Mouse (Mus musculus): ENCODE data around the gene Tbx1. TPM values are rescaled to one million over a fixed set of nuclear protein-coding genes. Genes with fewer than 3 reads are reported as not detected.

The Tbx1 gene
- polyA plus RNA-seq, 1 experiment = 16.9 TPM

DNA sequence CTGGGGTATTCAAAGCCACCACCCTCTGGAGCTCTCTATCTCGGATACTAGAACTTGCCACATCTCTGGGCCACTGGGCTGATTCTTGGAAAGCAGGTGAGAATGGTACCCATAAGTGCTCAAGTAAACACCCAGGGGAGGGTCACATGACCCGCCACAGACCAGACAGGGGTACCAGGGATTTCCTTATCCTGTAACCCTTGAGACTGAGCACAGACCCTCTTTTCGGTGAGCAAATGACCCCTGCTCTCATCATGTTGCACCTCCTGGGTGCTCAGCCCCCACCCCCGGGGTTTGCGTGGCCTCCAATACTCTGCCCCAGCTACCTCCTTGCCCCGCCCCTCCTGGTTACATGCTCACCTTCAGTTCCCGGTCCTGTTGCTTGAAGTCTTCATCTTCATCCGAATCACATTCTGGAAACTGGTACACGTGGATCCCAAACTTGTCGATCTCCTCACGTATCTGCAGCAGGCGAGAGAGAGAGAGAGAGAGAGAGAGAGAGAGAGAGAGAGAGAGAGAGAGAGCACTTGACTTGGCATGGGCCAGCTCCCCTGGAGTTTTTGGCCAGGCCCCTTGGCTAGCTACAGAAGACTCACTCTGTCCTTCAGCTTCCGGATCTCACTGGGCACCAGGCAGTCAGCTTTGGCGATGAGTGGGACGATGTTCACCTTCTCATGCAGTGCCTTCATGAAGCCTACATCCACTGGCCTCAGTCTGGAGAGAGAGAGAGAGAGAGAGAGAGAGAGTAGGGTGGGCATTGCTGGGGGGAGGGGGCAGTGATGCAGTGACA lies 33.5 kb upstream of the Tbx1 start:
- no peak for TF ChIP-seq CEBPB (IDR thresholded peaks at IDR 0.05; ENCODE audit: insufficient read depth, poor library complexity, severe bottlenecking)
- no peak for TF ChIP-seq TCF3 (IDR thresholded peaks at IDR 0.05; ENCODE audit: insufficient read length, low read depth)
- TF ChIP-seq MYOD1 (IDR thresholded peaks at IDR 0.05; ENCODE audit: control insufficient read depth in 1 of 3, insufficient read length in 2 of 3, low read depth in 2 of 3) = no peak
- no peak for TF ChIP-seq E2F4 (IDR thresholded peaks at IDR 0.05; ENCODE audit: insufficient read depth)
- TF ChIP-seq REST (IDR thresholded peaks at IDR 0.05; ENCODE audit: insufficient read depth, insufficient read length) = no peak
- no peak for TF ChIP-seq POLR2A (IDR thresholded peaks at IDR 0.05; ENCODE audit: insufficient read length, low read depth)
- TF ChIP-seq USF1 (IDR thresholded peaks at IDR 0.05; ENCODE audit: low read depth) = no peak
- no peak for TF ChIP-seq MAX (IDR thresholded peaks at IDR 0.05; ENCODE audit: low read depth)
- no peak for TF ChIP-seq SRF (IDR thresholded peaks at IDR 0.05; ENCODE audit: control insufficient read depth, insufficient read length, low read depth)
- Histone ChIP-seq H3K4me3 (no peak overlapping the region), H3K27me3 (ENCODE audit: control insufficient read depth, insufficient read depth, insufficient read length) (no peaks in the 10 kb centered on the region), H3K36me3 (ENCODE audit: control insufficient read depth, insufficient read depth) (peaks cover 13% of the 10 kb centered on the region), H3K79me2 (ENCODE audit: control insufficient read depth, insufficient read depth) (peaks cover 18% of the 10 kb centered on the region), H3ac (ENCODE audit: control insufficient read depth, insufficient read length) (no peak overlapping the region), H3K4me2 (ENCODE audit: low read depth) (no peak overlapping the region)

DNA sequence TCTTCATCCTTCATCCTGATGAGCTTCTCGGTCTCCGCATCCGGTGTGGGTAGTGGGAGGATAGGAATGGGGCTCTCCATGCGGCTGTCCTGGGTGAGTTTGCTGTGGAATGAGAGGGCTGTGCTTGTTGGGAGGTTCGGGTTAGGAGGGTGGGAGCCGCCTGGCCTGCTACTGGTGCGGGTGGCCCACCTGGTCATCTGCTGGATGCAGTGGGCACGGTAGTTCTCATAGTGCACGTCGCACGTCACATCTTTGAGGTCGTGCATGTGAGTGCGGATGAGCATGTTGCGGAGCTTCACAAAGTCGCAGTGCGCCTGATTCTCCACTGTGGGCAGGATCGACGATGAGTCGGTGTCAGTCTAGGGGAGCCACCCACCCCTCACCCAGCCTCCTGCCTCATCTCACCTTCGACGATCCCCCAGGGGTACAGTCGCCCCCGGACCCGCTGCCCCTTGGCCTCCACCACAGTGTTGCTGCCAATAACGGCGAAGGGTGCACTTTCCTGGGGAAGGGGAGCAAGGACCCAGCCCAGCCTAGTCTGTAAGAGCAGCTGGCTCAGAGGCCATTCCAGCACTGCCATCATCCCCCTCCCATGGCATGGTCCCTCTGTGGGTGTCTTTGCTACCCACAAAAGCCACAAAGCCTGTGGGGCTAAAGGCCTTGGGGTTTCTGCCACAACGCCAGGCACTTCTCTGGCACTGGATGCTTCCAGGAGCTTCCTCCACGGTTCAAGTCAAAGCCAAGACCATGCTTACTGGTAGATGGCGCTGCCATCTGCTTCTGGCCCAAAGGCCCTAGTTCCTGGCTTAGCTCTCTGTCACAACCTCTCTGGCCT lies 32.7 kb upstream of the Tbx1 start:
- H3ac ChIP-seq (ENCODE audit: control insufficient read depth, insufficient read length) = no peak overlapping the region
- TF ChIP-seq TCF3 (IDR thresholded peaks at IDR 0.05; ENCODE audit: insufficient read length, low read depth) (no peak), TCF12 (IDR thresholded peaks at IDR 0.05; ENCODE audit: insufficient read depth, poor library complexity, severe bottlenecking) (no peak), SRF (IDR thresholded peaks at IDR 0.05; ENCODE audit: control insufficient read depth, insufficient read length, low read depth) (no peak), USF1 (IDR thresholded peaks at IDR 0.05; ENCODE audit: low read depth) (no peak)
- H3K36me3 ChIP-seq (ENCODE audit: control insufficient read depth, insufficient read depth) = peaks cover 13% of the 10 kb centered on the region
- H3K4me3 ChIP-seq = no peak overlapping the region
- H3K4me2 ChIP-seq (ENCODE audit: low read depth) = no peak overlapping the region
- H3K79me2 ChIP-seq (ENCODE audit: control insufficient read depth, insufficient read depth) = peaks cover 13% of the 10 kb centered on the region
- H3K27me3 ChIP-seq (ENCODE audit: control insufficient read depth, insufficient read depth, insufficient read length) = no peaks in the 10 kb centered on the region

DNA sequence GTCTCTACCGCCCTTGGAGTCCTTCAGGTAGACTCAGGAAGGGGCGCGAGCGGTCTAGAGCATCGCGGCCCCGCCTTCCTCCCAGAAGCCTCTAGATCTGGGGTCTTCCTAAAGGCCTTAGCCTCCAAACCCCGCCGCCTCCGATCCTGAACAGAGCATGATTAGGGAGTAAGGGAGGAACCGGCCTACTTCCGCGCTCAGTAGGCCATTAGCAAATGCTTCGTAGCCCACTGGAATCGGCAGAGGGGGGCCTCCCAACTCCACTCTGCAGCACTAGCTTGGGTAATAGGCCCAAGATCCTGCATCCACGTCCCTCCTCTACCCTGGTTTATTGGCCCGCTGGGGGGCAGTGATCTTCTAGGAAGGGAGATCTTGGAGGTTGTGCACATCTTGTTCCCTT lies 31.5 kb upstream of the Tbx1 start, which contains the start of gene Gp1bb:
Gene Gp1bb, minus strand, starts transcription at position 385 of the 400 bp plus-strand sequence.
- Histone ChIP-seq H3K4me3 (no peak within 1 kb of the TSS), H3ac (ENCODE audit: control insufficient read depth, insufficient read length) (no peak within 1 kb of the TSS), H3K36me3 (ENCODE audit: control insufficient read depth, insufficient read depth) (peaks cover 13% of the 10 kb centered on the region), H3K27me3 (ENCODE audit: control insufficient read depth, insufficient read depth, insufficient read length) (no peaks in the 10 kb centered on the region), H3K79me2 (ENCODE audit: control insufficient read depth, insufficient read depth) (peaks cover 3% of the 10 kb centered on the region), H3K4me2 (ENCODE audit: low read depth) (no peak within 1 kb of the TSS)
- no peak for TF ChIP-seq MAX (IDR thresholded peaks at IDR 0.05; ENCODE audit: low read depth)
- no peak for TF ChIP-seq SRF (IDR thresholded peaks at IDR 0.05; ENCODE audit: control insufficient read depth, insufficient read length, low read depth)
- no peak for TF ChIP-seq CEBPB (IDR thresholded peaks at IDR 0.05; ENCODE audit: insufficient read depth, poor library complexity, severe bottlenecking)
- TF ChIP-seq MYOG (IDR thresholded peaks at IDR 0.05; ENCODE audit: control insufficient read depth in 1 of 3, insufficient read depth in 1 of 3, insufficient read length in 2 of 3, low read depth in 2 of 3) = no peak
- no peak for TF ChIP-seq REST (IDR thresholded peaks at IDR 0.05; ENCODE audit: insufficient read depth, insufficient read length)
- no peak for TF ChIP-seq E2F4 (IDR thresholded peaks at IDR 0.05; ENCODE audit: insufficient read depth)
- no peak for TF ChIP-seq USF1 (IDR thresholded peaks at IDR 0.05; ENCODE audit: low read depth)
- no peak for TF ChIP-seq POLR2AphosphoS2 (IDR thresholded peaks at IDR 0.05; ENCODE audit: insufficient read length, low read depth)
- TF ChIP-seq MYOD1 (IDR thresholded peaks at IDR 0.05; ENCODE audit: control insufficient read depth in 1 of 3, insufficient read length in 2 of 3, low read depth in 2 of 3) = no peak
- TF ChIP-seq TCF12 (IDR thresholded peaks at IDR 0.05; ENCODE audit: insufficient read depth, poor library complexity, severe bottlenecking) = no peak
- no peak for TF ChIP-seq TCF3 (IDR thresholded peaks at IDR 0.05; ENCODE audit: insufficient read length, low read depth)
- TF ChIP-seq POLR2A (IDR thresholded peaks at IDR 0.05; ENCODE audit: insufficient read length, low read depth) = no peak

DNA sequence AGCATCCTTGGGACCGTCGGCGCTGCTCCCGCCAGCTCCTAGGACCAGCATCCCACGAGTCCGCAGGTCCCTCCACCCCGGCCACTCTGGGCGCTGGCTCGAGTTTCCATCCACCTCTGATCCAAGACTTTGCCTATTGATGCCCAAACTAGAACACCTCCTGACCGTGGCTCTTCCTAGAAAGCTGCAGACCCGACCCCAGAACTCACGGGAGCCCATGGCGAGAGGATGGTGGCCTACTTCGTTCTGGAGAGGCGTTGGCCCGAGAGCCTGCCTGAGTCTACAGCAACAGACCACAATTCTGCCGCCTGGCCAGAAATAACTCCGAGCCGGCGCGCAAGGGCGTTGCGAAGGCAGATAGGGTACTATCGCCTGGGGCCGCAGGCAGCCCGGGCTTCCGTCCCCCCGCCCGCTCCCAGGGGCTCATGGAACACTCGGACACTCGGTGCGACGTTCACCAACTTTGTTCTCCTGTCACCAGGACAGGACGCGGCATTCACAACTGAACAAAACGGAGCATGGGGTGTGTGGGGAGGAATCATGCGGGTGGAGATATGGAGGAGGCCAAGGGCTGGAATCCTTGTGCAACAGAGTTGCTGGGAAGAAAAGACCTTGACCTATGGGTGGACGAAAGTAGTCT lies 31.0 kb upstream of the Tbx1 start:
- TF ChIP-seq MYOD1 (IDR thresholded peaks at IDR 0.05; ENCODE audit: control insufficient read depth in 1 of 3, insufficient read length in 2 of 3, low read depth in 2 of 3) (no peak), POLR2A (IDR thresholded peaks at IDR 0.05; ENCODE audit: insufficient read length, low read depth) (no peak), TCF3 (IDR thresholded peaks at IDR 0.05; ENCODE audit: insufficient read length, low read depth) (no peak), POLR2AphosphoS2 (IDR thresholded peaks at IDR 0.05; ENCODE audit: insufficient read length, low read depth) (no peak), MYOG (IDR thresholded peaks at IDR 0.05; ENCODE audit: control insufficient read depth in 1 of 3, insufficient read depth in 1 of 3, insufficient read length in 2 of 3, low read depth in 2 of 3) (no peak), E2F4 (IDR thresholded peaks at IDR 0.05; ENCODE audit: insufficient read depth) (no peak), MAX (IDR thresholded peaks at IDR 0.05; ENCODE audit: low read depth) (no peak), TCF12 (IDR thresholded peaks at IDR 0.05; ENCODE audit: insufficient read depth, poor library complexity, severe bottlenecking) (no peak), CEBPB (IDR thresholded peaks at IDR 0.05; ENCODE audit: insufficient read depth, poor library complexity, severe bottlenecking) (no peak), SRF (IDR thresholded peaks at IDR 0.05; ENCODE audit: control insufficient read depth, insufficient read length, low read depth) (no peak), REST (IDR thresholded peaks at IDR 0.05; ENCODE audit: insufficient read depth, insufficient read length) (no peak)
- H3K36me3 ChIP-seq (ENCODE audit: control insufficient read depth, insufficient read depth) = peaks cover 13% of the 10 kb centered on the region
- no peaks in the 10 kb centered on the region for H3K27me3 ChIP-seq (ENCODE audit: control insufficient read depth, insufficient read depth, insufficient read length)
- no peaks in the 10 kb centered on the region for H3K79me2 ChIP-seq (ENCODE audit: control insufficient read depth, insufficient read depth)
- H3K4me2 ChIP-seq (ENCODE audit: low read depth) = no peak overlapping the region
- H3ac ChIP-seq (ENCODE audit: control insufficient read depth, insufficient read length) = no peak overlapping the region
- H3K4me3 ChIP-seq = no peak overlapping the region
